Mouse (Mus musculus) liver, adult 2 months (tissue): Measurements from ENCODE around the gene Olfr1360. TPM values are rescaled to one million over a fixed set of nuclear protein-coding genes. Genes with fewer than 3 reads are reported as not detected.

Source experiments
- DNase-seq: peaks from one replicate; pipeline ENCODE4 v3.0.0-alpha.2; 2011; ENCODE audit warnings: low read depth, low spot score; ENCODE audit errors: extremely low read depth
- H3K27ac ChIP-seq: fragments of 200-500 bp; replicated peaks from 2 replicates; pipeline ENCODE4 v1.5.1; 2012; ENCODE audit warnings: low read depth, mild to moderate bottlenecking, control low read depth, inconsistent platforms, low read length; ENCODE audit not compliant: insufficient read depth
- H3K27me3 ChIP-seq: fragments of 200-500 bp; 2 replicates; pipeline ENCODE4 v1.6.1; 2012; ENCODE audit warnings: mild to moderate bottlenecking, moderate library complexity, low read length, inconsistent platforms; ENCODE audit not compliant: control insufficient read depth, insufficient read depth
- H3K36me3 ChIP-seq: fragments of 200-500 bp; 2 replicates; pipeline ENCODE4 v1.6.1; 2012; ENCODE audit warnings: low read length, inconsistent platforms; ENCODE audit not compliant: control insufficient read depth, insufficient read depth
- H3K4me1 ChIP-seq: fragments of 200-500 bp; 2 replicates; pipeline ENCODE4 v1.6.1; 2011; ENCODE audit warnings: low read length; ENCODE audit not compliant: control insufficient read depth, insufficient read depth
- H3K4me3 ChIP-seq: fragments of 200-500 bp; 2 replicates; pipeline ENCODE4 v1.5.1; 2011; ENCODE audit warnings: low read depth, mild to moderate bottlenecking, control low read depth, low read length, moderate library complexity; ENCODE audit not compliant: insufficient read depth
- H3K79me2 ChIP-seq: fragments of 200-500 bp; 2 replicates; pipeline ENCODE4 v1.6.1; 2012; ENCODE audit warnings: inconsistent platforms, mild to moderate bottlenecking, low read length, moderate library complexity; ENCODE audit not compliant: control insufficient read depth, insufficient read depth
- H3K9ac ChIP-seq: fragments of 200-500 bp; 2 replicates; pipeline ENCODE4 v1.6.1; 2012; ENCODE audit warnings: low read depth, mild to moderate bottlenecking, control low read depth, inconsistent platforms, low read length
- CTCF ChIP-seq: fragments of 200-500 bp; IDR thresholded peaks from 2 replicates; pipeline ENCODE4 v1.5.1; 2011; ENCODE audit warnings: low read depth, low read length, control low read depth
- POLR2A ChIP-seq: fragments of 200-500 bp; IDR thresholded peaks from 2 replicates; pipeline ENCODE4 v1.6.1; 2011; ENCODE audit warnings: low read length, control low read depth; ENCODE audit not compliant: insufficient read depth; ENCODE audit errors: extremely low read depth
- WGBS: fragments of 180-500 bp; shearing (Covaris S2); methylation state at CpG from one replicate; pipeline ENCODE4 v1.1.7; 2018; 5-methylcytosine and 5-hydroxymethylcytosine counted together
- polyA plus RNA-seq: library from polyadenylated mRNA; depleted of rRNA; stranded (reverse); fragments of >200 nt; gene quantifications from 2 replicates; pipeline ENCODE4 v1.2.3, GENCODE M21; 2012; rRNA removed
- total RNA-seq: library from RNA; depleted of rRNA; stranded (reverse); fragments of >200 nt; gene quantifications from 2 replicates; pipeline ENCODE4 v1.2.3, GENCODE M21; 2014; rRNA removed

The Olfr1360 gene
- total and polyA plus RNA-seq, 2 experiments, result not detected

GRCm38 (mm10) chr13:21706669-21707068 is 29.5 kb upstream of the Olfr1360 start:
- Histone ChIP-seq H3K4me1 (no peaks in the 10 kb centered on the region), H3K79me2 (no peaks in the 10 kb centered on the region), H3K36me3 (no peaks in the 10 kb centered on the region), H3K9ac (no peak overlapping the region), H3K27ac (no peak overlapping the region), H3K4me3 (no peak overlapping the region), H3K27me3 (no peaks in the 10 kb centered on the region; the same call in 1 of the 2 replicates)
- WGBS, result 67% methylated on average over 4 of the region's 4 CpGs
- DNase-seq, result no peak
- TF ChIP-seq CTCF, result no peak
- TF ChIP-seq POLR2A, result no peak

- Histone ChIP-seq H3K27me3 (no peaks in the 10 kb centered on the region), H3K79me2 (no peaks in the 10 kb centered on the region), H3K4me3 (no peak within 1 kb of the TSS), H3K9ac (no peak within 1 kb of the TSS), H3K27ac (no peak within 1 kb of the TSS), H3K4me1 (no peaks in the 10 kb centered on the region), H3K36me3 (no peaks in the 10 kb centered on the region)
- no peak for DNase-seq
- TF ChIP-seq CTCF (no peak), POLR2A (no peak)
These were observed 20.6 kb upstream of the Olfr1360 start, which contains the start of gene Olfr1359 for GRCm38 (mm10) chr13:21697811-21698210. Olfr1359 (plus strand) TSS chr13:21698111.

GRCm38 (mm10) chr13:21663286-21663685 is 13.9 kb downstream of the Olfr1360 start, which contains the start of gene Olfr1361:
Olfr1361 (minus strand) TSS chr13:21663386.
- WGBS, result 77% methylated on average over 2 of the region's 2 CpGs
- no peak for TF ChIP-seq CTCF
- TF ChIP-seq POLR2A, result no peak
- H3K4me3 ChIP-seq, result no peak within 1 kb of the TSS
- H3K27ac ChIP-seq, result no peak within 1 kb of the TSS
- H3K27me3 ChIP-seq, result no peaks in the 10 kb centered on the region
- H3K9ac ChIP-seq, result no peak within 1 kb of the TSS
- no peaks in the 10 kb centered on the region for H3K36me3 ChIP-seq
- no peak for DNase-seq
- no peaks in the 10 kb centered on the region for H3K4me1 ChIP-seq
- H3K79me2 ChIP-seq, result no peaks in the 10 kb centered on the region

GRCm38 (mm10) chr13:21642418-21642817 is 34.8 kb downstream of the Olfr1360 start, which contains the start of gene Olfr11:
Olfr11 (minus strand) TSS chr13:21642518.
- H3K9ac ChIP-seq, result no peak within 1 kb of the TSS
- no peak within 1 kb of the TSS for H3K27ac ChIP-seq
- H3K4me1 ChIP-seq, result no peaks in the 10 kb centered on the region
- H3K36me3 ChIP-seq, result no peaks in the 10 kb centered on the region
- 88% methylated on average over 2 of the region's 2 CpGs for WGBS
- H3K4me3 ChIP-seq, result no peak within 1 kb of the TSS
- H3K27me3 ChIP-seq, result no peaks in the 10 kb centered on the region
- no peaks in the 10 kb centered on the region for H3K79me2 ChIP-seq
- TF ChIP-seq POLR2A (no peak), CTCF (no peak)
- no peak for DNase-seq

Other genes starting within 250 kb of the Olfr1360 start
Only the 30 nearest of the 33 such genes appear.
- 0.47 and 1.0 TPM in 2 replicates for gene Zkscan4, start 198.5 kb downstream of the Olfr1360 start, total RNA-seq
- gene Zkscan4, start 198.5 kb downstream of the Olfr1360 start, polyA plus RNA-seq, result 0.09 and 0.29 TPM in 2 replicates
- not detected in 2 replicates for gene Gm10065, start 198.0 kb downstream of the Olfr1360 start, total RNA-seq
- gene Gm10065, start 198.0 kb downstream of the Olfr1360 start, polyA plus RNA-seq, result not detected in 2 replicates
- 0.27 and 0.28 TPM in 2 replicates for gene AK157302, start 182.2 kb downstream of the Olfr1360 start, total RNA-seq
- gene AK157302, start 182.2 kb downstream of the Olfr1360 start, polyA plus RNA-seq, result 0.11 TPM in 1 of 2 replicates, not detected in the other
- 20.5 and 23.4 TPM in 2 replicates for gene Gm11273, start 176.0 kb downstream of the Olfr1360 start, total RNA-seq
- gene Gm11273, start 176.0 kb downstream of the Olfr1360 start, polyA plus RNA-seq, result 26.0 and 26.2 TPM in 2 replicates
- 4.7 and 5.3 TPM in 2 replicates for gene Zkscan8, start 146.3 kb downstream of the Olfr1360 start, total RNA-seq
- gene Zkscan8, start 146.3 kb downstream of the Olfr1360 start, polyA plus RNA-seq, result 1.5 and 1.7 TPM in 2 replicates
- gene Olfr1366, start 134.6 kb downstream of the Olfr1360 start, total RNA-seq, result not detected in 2 replicates
- not detected in 2 replicates for gene Olfr1366, start 134.6 kb downstream of the Olfr1360 start, polyA plus RNA-seq
- not detected in 2 replicates for gene Olfr1535, start 117.5 kb downstream of the Olfr1360 start, total RNA-seq
- not detected in 2 replicates for gene Olfr1535, start 117.5 kb downstream of the Olfr1360 start, polyA plus RNA-seq
- gene Olfr1364, start 95.6 kb downstream of the Olfr1360 start, total RNA-seq, result not detected in 2 replicates
- not detected in 2 replicates for gene Olfr1364, start 95.6 kb downstream of the Olfr1360 start, polyA plus RNA-seq
- gene Olfr1362, start 63.4 kb downstream of the Olfr1360 start, total RNA-seq, result not detected in 2 replicates
- gene Olfr1362, start 63.4 kb downstream of the Olfr1360 start, polyA plus RNA-seq, result not detected in 2 replicates
- gene Olfr11, start 34.9 kb downstream of the Olfr1360 start, total RNA-seq, result not detected in 2 replicates
- gene Olfr11, start 34.9 kb downstream of the Olfr1360 start, polyA plus RNA-seq, result not detected in 2 replicates
- not detected in 2 replicates for gene Olfr1361, start 14.0 kb downstream of the Olfr1360 start, total RNA-seq
- not detected in 2 replicates for gene Olfr1361, start 14.0 kb downstream of the Olfr1360 start, polyA plus RNA-seq
- gene Olfr1359, start 20.7 kb upstream of the Olfr1360 start, total RNA-seq, result not detected in 2 replicates
- gene Olfr1359, start 20.7 kb upstream of the Olfr1360 start, polyA plus RNA-seq, result not detected in 2 replicates
- gene Hist1h2bl, start 38.7 kb upstream of the Olfr1360 start, total RNA-seq, result 1.4 and 1.5 TPM in 2 replicates
- gene Hist1h2bl, start 38.7 kb upstream of the Olfr1360 start, polyA plus RNA-seq, result 0.90 TPM in 1 of 2 replicates, not detected in the other
- 8.9 and 10.2 TPM in 2 replicates for gene Hist1h2ai, start 39.0 kb upstream of the Olfr1360 start, total RNA-seq
- 0.64 and 1.6 TPM in 2 replicates for gene Hist1h2ai, start 39.0 kb upstream of the Olfr1360 start, polyA plus RNA-seq
- gene Hist1h3h, start 40.3 kb upstream of the Olfr1360 start, total RNA-seq, result 24.2 and 48.6 TPM in 2 replicates
- 1.8 TPM in 1 of 2 replicates, not detected in the other for gene Hist1h3h, start 40.3 kb upstream of the Olfr1360 start, polyA plus RNA-seq
- gene Hist1h2bm, start 44.6 kb upstream of the Olfr1360 start, total RNA-seq, result 2.8 and 7.2 TPM in 2 replicates
- not detected in 2 replicates for gene Hist1h2bm, start 44.6 kb upstream of the Olfr1360 start, polyA plus RNA-seq
- 21.5 and 24.9 TPM in 2 replicates for gene Hist1h4j, start 57.7 kb upstream of the Olfr1360 start, total RNA-seq
- gene Hist1h4j, start 57.7 kb upstream of the Olfr1360 start, polyA plus RNA-seq, result 0.31 and 1.1 TPM in 2 replicates
- gene Hist1h4k, start 73.1 kb upstream of the Olfr1360 start, total RNA-seq, result 41.2 and 45.6 TPM in 2 replicates
- 3.6 and 8.6 TPM in 2 replicates for gene Hist1h4k, start 73.1 kb upstream of the Olfr1360 start, polyA plus RNA-seq
- gene Hist1h2ak, start 76.4 kb upstream of the Olfr1360 start, total RNA-seq, result 3.3 and 6.0 TPM in 2 replicates
- 0.47 TPM in 1 of 2 replicates, not detected in the other for gene Hist1h2ak, start 76.4 kb upstream of the Olfr1360 start, polyA plus RNA-seq
- 4.6 and 10.8 TPM in 2 replicates for gene Hist1h2bn, start 76.7 kb upstream of the Olfr1360 start, total RNA-seq
- not detected in 2 replicates for gene Hist1h2bn, start 76.7 kb upstream of the Olfr1360 start, polyA plus RNA-seq
- 3.5 and 4.5 TPM in 2 replicates for gene Hist1h1b, start 103.2 kb upstream of the Olfr1360 start, total RNA-seq
- gene Hist1h1b, start 103.2 kb upstream of the Olfr1360 start, polyA plus RNA-seq, result 0.35 TPM in 1 of 2 replicates, not detected in the other
- 26.6 and 38.0 TPM in 2 replicates for gene Hist1h3i, start 106.0 kb upstream of the Olfr1360 start, total RNA-seq
- gene Hist1h3i, start 106.0 kb upstream of the Olfr1360 start, polyA plus RNA-seq, result 4.1 and 5.4 TPM in 2 replicates
- gene Hist1h2an, start 109.8 kb upstream of the Olfr1360 start, total RNA-seq, result 7.3 and 8.7 TPM in 2 replicates
- not detected in 2 replicates for gene Hist1h2an, start 109.8 kb upstream of the Olfr1360 start, polyA plus RNA-seq
- 0.40 and 0.74 TPM in 2 replicates for gene Hist1h2bp, start 110.1 kb upstream of the Olfr1360 start, total RNA-seq
- not detected in 2 replicates for gene Hist1h2bp, start 110.1 kb upstream of the Olfr1360 start, polyA plus RNA-seq
- gene Hist1h2bq, start 132.8 kb upstream of the Olfr1360 start, total RNA-seq, result 2.1 and 4.9 TPM in 2 replicates
- 1.2 and 11.7 TPM in 2 replicates for gene Hist1h2bq, start 132.8 kb upstream of the Olfr1360 start, polyA plus RNA-seq
- gene Hist1h2ao, start 133.1 kb upstream of the Olfr1360 start, total RNA-seq, result 0.55 TPM in 1 of 2 replicates, not detected in the other
- not detected in 2 replicates for gene Hist1h2ao, start 133.1 kb upstream of the Olfr1360 start, polyA plus RNA-seq
- 0.60 and 0.74 TPM in 2 replicates for gene Hist1h4m, start 134.3 kb upstream of the Olfr1360 start, total RNA-seq
- gene Hist1h4m, start 134.3 kb upstream of the Olfr1360 start, polyA plus RNA-seq, result not detected in 2 replicates
- 336 and 466 TPM in 2 replicates for gene Hist1h4n, start 154.8 kb upstream of the Olfr1360 start, total RNA-seq
- gene Hist1h4n, start 154.8 kb upstream of the Olfr1360 start, polyA plus RNA-seq, result 4.5 and 8.5 TPM in 2 replicates
- 37.4 and 51.8 TPM in 2 replicates for gene Hist1h2ap, start 156.1 kb upstream of the Olfr1360 start, total RNA-seq
- 6.3 and 14.0 TPM in 2 replicates for gene Hist1h2ap, start 156.1 kb upstream of the Olfr1360 start, polyA plus RNA-seq
- gene Hist1h2br, start 156.3 kb upstream of the Olfr1360 start, total RNA-seq, result 0.65 and 1.3 TPM in 2 replicates
- 1.0 and 11.9 TPM in 2 replicates for gene Hist1h2br, start 156.3 kb upstream of the Olfr1360 start, polyA plus RNA-seq